7 mouse cellular contexts compared by ENCODE assay signal in the genomic region with DNA sequence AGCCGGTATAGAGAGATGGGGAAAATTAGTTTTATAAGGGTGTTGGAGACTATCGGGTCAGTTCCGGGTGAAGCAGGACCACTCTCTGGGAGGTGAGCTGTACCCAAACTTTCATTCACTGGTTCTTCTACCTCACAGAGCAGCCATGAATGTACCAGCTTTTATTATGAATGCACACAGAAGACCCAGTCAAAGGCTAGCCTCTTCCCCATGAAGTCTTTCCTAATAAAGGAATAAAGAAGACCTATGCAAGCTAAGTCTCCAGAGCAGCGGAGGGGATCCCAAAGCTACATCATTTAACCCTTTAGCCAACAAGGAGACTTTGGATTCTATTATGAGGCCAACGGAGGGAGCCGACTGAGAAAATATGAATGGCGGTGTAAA. TPM values are rescaled to one million over a fixed set of nuclear protein-coding genes. Genes with fewer than 3 reads are reported as not detected.
DNase-seq lines count a peak whose midpoint lies in the region; ATAC-seq and TF ChIP-seq lines count a peak whose summit lies in the region.

No protein-coding gene starts in this region.

- H3K36me3 ChIP-seq in forebrain, embryonic 13.5 days (ENCODE audit: poor library complexity, severe bottlenecking), result no peaks in the 10 kb centered on the region
- H3K36me3 ChIP-seq in intestine, embryonic 16.5 days (ENCODE audit: control insufficient read depth, insufficient read depth, low read length), result no peaks in the 10 kb centered on the region
- H3K36me3 ChIP-seq in neural tube, embryonic 14.5 days (ENCODE audit: control insufficient read depth, insufficient read depth, low read length), result no peaks in the 10 kb centered on the region

- H3K27ac ChIP-seq in layer of hippocampus, adult 2 months, result peak overlapping the region; percentile 95
- H3K27ac ChIP-seq in forebrain, embryonic 13.5 days, result peak overlapping the region; percentile 49
- no peak overlapping the region for H3K27ac ChIP-seq in intestine, embryonic 16.5 days (ENCODE audit: low read length)
- H3K27ac ChIP-seq in neural tube, embryonic 14.5 days (ENCODE audit: low read depth, low read length), result peak overlapping the region; percentile 16; the same call in 1 of the 2 replicates

- H3K9ac ChIP-seq in forebrain, embryonic 13.5 days, result no peak overlapping the region; the same call in 1 of the 2 replicates
- H3K9ac ChIP-seq in intestine, embryonic 16.5 days (ENCODE audit: low read depth, low read length), result no peak overlapping the region
- H3K9ac ChIP-seq in neural tube, embryonic 14.5 days (replicated peaks; ENCODE audit: low read depth, low read length), result no peak overlapping the region

- peak overlapping the region; percentile 82 for H3K4me3 ChIP-seq in layer of hippocampus, adult 2 months
- peak overlapping the region; percentile 69 for H3K4me3 ChIP-seq in forebrain, embryonic 13.5 days
- H3K4me3 ChIP-seq in intestine, embryonic 16.5 days (ENCODE audit: low read length), result peak overlapping the region; percentile 35
- peak overlapping the region; percentile 55 for H3K4me3 ChIP-seq in neural tube, embryonic 14.5 days (ENCODE audit: low read depth, low read length)

- H3K9me3 ChIP-seq in forebrain, embryonic 13.5 days (replicated peaks), result no peaks in the 10 kb centered on the region
- H3K9me3 ChIP-seq in intestine, embryonic 16.5 days (ENCODE audit: control insufficient read depth, low read length), result no peaks in the 10 kb centered on the region
- no peaks in the 10 kb centered on the region for H3K9me3 ChIP-seq in neural tube, embryonic 14.5 days (ENCODE audit: control insufficient read depth, low read length)

- no peak for TF ChIP-seq CTCF in layer of hippocampus, adult 2 months (conservative IDR thresholded peaks at IDR 0.05)

- no peak for DNase-seq in layer of hippocampus, adult 2 months (ENCODE audit: low spot score in 2 of 2)
- no peak for DNase-seq in layer of hippocampus, adult 9-11 months
- DNase-seq in gastrocnemius, postnatal 25 days, result no peak
- DNase-seq in left cerebral cortex, adult 18-20 months (ENCODE audit: low spot score in 2 of 2), result no peak

- peaks cover 59% of the 10 kb centered on the region for H3K4me1 ChIP-seq in forebrain, embryonic 13.5 days
- peaks cover 20% of the 10 kb centered on the region for H3K4me1 ChIP-seq in intestine, embryonic 16.5 days (ENCODE audit: control insufficient read depth, insufficient read depth, low read length)
- peaks cover 17% of the 10 kb centered on the region for H3K4me1 ChIP-seq in neural tube, embryonic 14.5 days (ENCODE audit: control insufficient read depth, insufficient read depth, low read length)

- H3K4me2 ChIP-seq in forebrain, embryonic 13.5 days, result peak overlapping the region; percentile 83
- H3K4me2 ChIP-seq in intestine, embryonic 16.5 days (ENCODE audit: low read depth, low read length), result peak overlapping the region; percentile 56
- H3K4me2 ChIP-seq in neural tube, embryonic 14.5 days (ENCODE audit: low read depth, low read length), result peak overlapping the region; percentile 92

- H3K27me3 ChIP-seq in forebrain, embryonic 13.5 days, result peaks cover 31% of the 10 kb centered on the region
- H3K27me3 ChIP-seq in intestine, embryonic 16.5 days (replicated peaks; ENCODE audit: control insufficient read depth, insufficient read depth, low read length), result peaks cover 52% of the 10 kb centered on the region
- H3K27me3 ChIP-seq in neural tube, embryonic 14.5 days (ENCODE audit: control insufficient read depth, insufficient read depth, low read length), result peaks cover 12% of the 10 kb centered on the region

- ATAC-seq in forebrain, embryonic 13.5 days, result peak; percentile 64
- 0 out of 2 replicates have a peak, but pooled peaks have one; percentile 21 for ATAC-seq in intestine, embryonic 16.5 days
- ATAC-seq in neural tube, embryonic 14.5 days (ENCODE audit: low read depth), result peak; percentile 57

- WGBS in forebrain, embryonic 13.5 days, result 0% methylated on average over 7 of the region's 7 CpGs
- 3% methylated on average over 7 of the region's 7 CpGs for WGBS in intestine, embryonic 16.5 days
- WGBS in neural tube, embryonic 14.5 days, result under 1% methylated on average over 7 of the region's 7 CpGs

RNA-seq across cellular contexts. Expression of a gene that starts 0.5 kb away (rescaled TPM):
- 100 to 1,000 TPM; 120 to 127 TPM for total RNA-seq in layer of hippocampus, adult 2 months (2021)
- polyA plus RNA-seq in forebrain, embryonic 13.5 days (2015; fragmentation: Nextera tagmentation; extraction: Ambion mirVana), result 4.2 and 5.2 TPM in 2 replicates
- polyA plus RNA-seq in intestine, embryonic 16.5 days (2015; fragmentation: Nextera tagmentation; extraction: Ambion mirVana), result 0.07 and 0.16 TPM in 2 replicates
- polyA plus RNA-seq in neural tube, embryonic 14.5 days (2014; fragmentation: Nextera tagmentation; extraction: Ambion mirVana), result 5.4 and 6.6 TPM in 2 replicates
- total RNA-seq in gastrocnemius, postnatal 25 days (2021), result 1 to 10 TPM in 1 of 2 experiments, under 1 TPM in 1; 0.90 to 1.2 TPM
- total RNA-seq in left cerebral cortex, adult 18-20 months (2021), result 100 to 1,000 TPM; 203 to 207 TPM

Comparison
In these comparisons a context has a peak if more than half of its experiments do, and no peak if none do; other contexts are left out.
1. RNA of a gene that starts 0.5 kb away (total RNA-seq): 203 to 207 TPM in left cerebral cortex, adult 18-20 months and 120 to 127 TPM in layer of hippocampus, adult 2 months; 0.90 to 1.2 TPM in gastrocnemius, postnatal 25 days; every median in the first group is over 10 times any median in the second.
2. Peak in every context shown above with its lines, with median percentiles within 50 percentile points of each other: H3K4me3 ChIP-seq, ATAC-seq and H3K4me2 ChIP-seq.